Mouse (Mus musculus) embryonic fibroblast, embryonic 13.5 days (primary cell): ENCODE measurements around the gene Gm9112.
"Not testable (repeated sequence)": the region's sequence is repeated elsewhere in the genome, so short reads cannot be mapped to it uniquely, and the experiment has no call there.

ENCODE experiments used
- CTCF ChIP-seq: IDR thresholded peaks from 2 replicates; pipeline ENCODE4 v1.5.1; 2011; ENCODE audit warnings: mild to moderate bottlenecking, control low read depth, low read length, moderate library complexity, borderline replicate concordance; ENCODE audit not compliant: insufficient read depth
- POLR2A ChIP-seq: IDR thresholded peaks from 2 replicates; pipeline ENCODE4 v1.6.1; 2011; ENCODE audit warnings: low read depth, mild to moderate bottlenecking, control low read depth, low read length, moderate library complexity

- TF ChIP-seq POLR2A, CTCF: not testable (repeated sequence)
Observed at GRCm38 (mm10) chrX:102700636-102701035, 6.8 kb downstream of the Gm9112 start.
